Mouse (Mus musculus): Measurements from ENCODE around the gene Zfp563.

- TF ChIP-seq CTCF (conservative IDR thresholded peaks at IDR 0.05; ENCODE audit: low read length) (no peak), NANOG (IDR thresholded peaks at IDR 0.05; ENCODE audit: borderline replicate concordance, low read length) (no peak)
These were observed 2.5 kb downstream of the Zfp563 start for GRCm38 (mm10) chr17:33091630-33092029.

Measured in E14TG2a.4 (cell line).